Mouse (Mus musculus) heart, adult 2 months (tissue): Measurements from ENCODE around the gene Naa16.

Experiments used
- CTCF ChIP-seq: fragments of 200-600 bp; IDR thresholded peaks from 2 replicates; pipeline ENCODE4 v1.8.1; 2022; ENCODE audit warnings: antibody characterized with exemption, mild to moderate bottlenecking, moderate library complexity
- EP300 ChIP-seq: fragments of 200-500 bp; IDR thresholded peaks from 2 replicates; pipeline ENCODE4 v1.6.1; 2011; ENCODE audit warnings: low read depth, low read length, control low read depth; ENCODE audit not compliant: insufficient read depth
- POLR2A ChIP-seq: fragments of 200-500 bp; IDR thresholded peaks from 2 replicates; pipeline ENCODE4 v1.6.1; 2011; ENCODE audit warnings: mild to moderate bottlenecking, low read depth, low read length, control low read depth; ENCODE audit not compliant: insufficient read depth

DNA sequence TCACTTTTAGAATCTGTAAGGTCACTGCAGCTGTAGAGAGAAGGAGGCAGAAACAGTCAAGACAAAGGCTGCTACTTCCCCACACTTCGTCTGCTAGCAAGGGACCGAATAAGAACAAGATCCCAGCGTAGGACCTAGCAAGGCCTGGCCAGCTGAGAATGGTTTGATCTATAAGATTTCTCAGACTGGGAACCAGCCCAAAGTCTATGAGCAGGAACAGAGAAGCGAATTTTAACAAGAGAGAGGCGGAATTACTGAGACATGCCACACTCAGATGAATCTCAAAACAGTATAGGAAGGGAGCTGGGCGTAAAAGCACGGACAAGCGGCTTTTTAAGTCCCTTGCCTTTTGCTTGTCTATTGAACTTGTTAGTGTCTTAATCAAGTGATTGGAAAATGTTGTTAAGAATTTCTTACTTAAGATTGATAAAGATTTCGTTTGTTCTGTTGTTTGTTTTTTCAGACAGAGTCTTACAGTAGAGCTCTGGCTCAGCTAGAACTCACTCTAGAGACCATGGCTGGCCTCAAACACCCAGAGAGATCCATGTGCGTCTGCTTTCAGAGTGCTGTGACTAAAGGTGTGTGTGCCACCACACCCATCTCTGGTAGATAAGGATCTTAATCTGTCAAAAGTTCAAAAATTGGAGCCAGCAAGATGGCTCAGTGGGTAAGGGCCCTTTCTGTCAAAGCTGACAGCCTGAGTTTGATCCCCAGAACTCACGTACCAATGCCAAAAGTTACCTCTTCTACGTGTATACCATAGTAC lies 76.2 kb downstream of the Naa16 start:
- no peak for TF ChIP-seq POLR2A
- TF ChIP-seq EP300 = no peak
- TF ChIP-seq CTCF = no peak
